Mouse (Mus musculus): ENCODE measurements around the gene Cacna1d. TPM values are rescaled to one million over a fixed set of nuclear protein-coding genes. Genes with fewer than 3 reads are reported as not detected.
A peak's percentile ranks its signal among the peaks of the same experiment; 100 is the strongest.

Gene Cacna1d
- total RNA-seq, 2 experiments from 2014 or later = 3.7 to 4.2 TPM

GRCm38 (mm10) chr14:30240916-30241515 is 250.2 kb downstream of the Cacna1d start:
- intact Hi-C loops (cut with DNase I) = no loop called here
- no peak for DNase-seq

GRCm38 (mm10) chr14:30238807-30239206 is 252.4 kb downstream of the Cacna1d start:
- intact Hi-C loops (cut with DNase I) = no loop called here
- no peak for DNase-seq

- DNase-seq = no peak
These were observed 266.1 kb downstream of the Cacna1d start for GRCm38 (mm10) chr14:30225161-30225560.

GRCm38 (mm10) chr14:30222101-30222500 is 269.2 kb downstream of the Cacna1d start:
- intact Hi-C loops (cut with DNase I) = no loop called here
- no peak for DNase-seq

More at GRCm38 (mm10) chr14:30225161-30225560, 266.1 kb downstream of the Cacna1d start:
- intact Hi-C loops (cut with DNase I) = no loop called here

- no peak for DNase-seq
- intact Hi-C loops (cut with DNase I) = no loop called here
These were observed 271.4 kb downstream of the Cacna1d start for GRCm38 (mm10) chr14:30219851-30220250.

- intact Hi-C loops (cut with DNase I) = no loop called here
- peak; percentile 66 to 77 for DNase-seq
These were observed 273.1 kb downstream of the Cacna1d start for GRCm38 (mm10) chr14:30218114-30218513.

GRCm38 (mm10) chr14:30217124-30217523 is 274.1 kb downstream of the Cacna1d start:
- no peak for DNase-seq
- intact Hi-C loops (cut with DNase I) = no loop called here

- no peak for DNase-seq
- intact Hi-C loops (cut with DNase I) = no loop called here
These were observed 283.1 kb downstream of the Cacna1d start for GRCm38 (mm10) chr14:30208156-30208555.

- intact Hi-C loops (cut with DNase I) = no loop called here
These were observed 285.4 kb downstream of the Cacna1d start for GRCm38 (mm10) chr14:30205821-30206220.

GRCm38 (mm10) chr14:30204526-30204925 is 286.7 kb downstream of the Cacna1d start:
- DNase-seq = no peak
- intact Hi-C loops (cut with DNase I) = no loop called here

More at GRCm38 (mm10) chr14:30205821-30206220, 285.4 kb downstream of the Cacna1d start:
- no peak for DNase-seq

GRCm38 (mm10) chr14:30200310-30200709 is 290.9 kb downstream of the Cacna1d start:
- intact Hi-C loops (cut with DNase I) = no loop called here
- no peak for DNase-seq

GRCm38 (mm10) chr14:30198882-30199281 is 292.4 kb downstream of the Cacna1d start:
- intact Hi-C loops (cut with DNase I) = no loop called here
- DNase-seq = no peak

GRCm38 (mm10) chr14:30198116-30198515 is 293.1 kb downstream of the Cacna1d start:
- DNase-seq = no peak
- intact Hi-C loops (cut with DNase I) = no loop called here

- intact Hi-C loops (cut with DNase I) = no loop called here
- no peak for DNase-seq
These were observed 294.3 kb downstream of the Cacna1d start for GRCm38 (mm10) chr14:30196959-30197358.

GRCm38 (mm10) chr14:30196235-30196634 is 295.0 kb downstream of the Cacna1d start:
- intact Hi-C loops (cut with DNase I) = no loop called here

GRCm38 (mm10) chr14:30190308-30190971 is 300.8 kb downstream of the Cacna1d start:
- intact Hi-C loops (cut with DNase I) = no loop called here
- DNase-seq = no peak

More at GRCm38 (mm10) chr14:30196235-30196634, 295.0 kb downstream of the Cacna1d start:
- DNase-seq = peak; percentile 17 to 42

- intact Hi-C loops (cut with DNase I) = no loop called here
- no peak for DNase-seq
These were observed 305.5 kb downstream of the Cacna1d start for GRCm38 (mm10) chr14:30185616-30186274.

GRCm38 (mm10) chr14:30184445-30185152 is 306.7 kb downstream of the Cacna1d start:
- intact Hi-C loops (cut with DNase I) = no loop called here

GRCm38 (mm10) chr14:30184013-30184412 is 307.2 kb downstream of the Cacna1d start:
- intact Hi-C loops (cut with DNase I) = no loop called here

More at GRCm38 (mm10) chr14:30184445-30185152, 306.7 kb downstream of the Cacna1d start:
- DNase-seq = no peak

GRCm38 (mm10) chr14:30182624-30183524 is 308.4 kb downstream of the Cacna1d start:
- DNase-seq = no peak
- intact Hi-C loops (cut with DNase I) = no loop called here

More at GRCm38 (mm10) chr14:30184013-30184412, 307.2 kb downstream of the Cacna1d start:
- no peak for DNase-seq

Data from heart, postnatal 14 days (tissue).